Mouse (Mus musculus) kidney, embryonic 16.5 days (tissue): Measurements from ENCODE around the gene Usp7. TPM values are rescaled to one million over a fixed set of nuclear protein-coding genes. Genes with fewer than 3 reads are reported as not detected.

Experiments used
- ATAC-seq: fragments of 200-750 bp; cut with Nextera tagmentation; 2 replicates; pipeline ENCODE4 v1.8.0; 2017; ENCODE audit warnings: moderate TSS enrichment; ENCODE audit not compliant: low FRiP score, low TSS enrichment
- H3K27ac ChIP-seq: fragments of 300-500 bp; sonication (generic); 2 replicates; pipeline ENCODE4 v1.5.1; 2014; ENCODE audit warnings: low read length
- H3K27me3 ChIP-seq: fragments of 300-500 bp; sonication (generic); 2 replicates; pipeline ENCODE4 v1.6.1; 2014; ENCODE audit warnings: low read length, control low read depth, mixed read lengths; ENCODE audit not compliant: insufficient read depth
- H3K36me3 ChIP-seq: fragments of 300-500 bp; sonication (generic); 2 replicates; pipeline ENCODE4 v1.6.1; 2014; ENCODE audit warnings: low read length, control low read depth, mixed read lengths; ENCODE audit not compliant: insufficient read depth
- H3K4me1 ChIP-seq: fragments of 300-500 bp; sonication (generic); 2 replicates; pipeline ENCODE4 v1.6.1; 2014; ENCODE audit warnings: low read length, control low read depth, mixed read lengths; ENCODE audit not compliant: insufficient read depth
- H3K4me2 ChIP-seq: fragments of 300-500 bp; sonication (generic); replicated peaks from 2 replicates; pipeline ENCODE4 v1.6.1; 2014; ENCODE audit warnings: low read depth, low read length
- H3K4me3 ChIP-seq: fragments of 300-500 bp; sonication (generic); 2 replicates; pipeline ENCODE4 v1.5.1; 2014; ENCODE audit warnings: mild to moderate bottlenecking, low read length
- H3K9ac ChIP-seq: fragments of 300-500 bp; sonication (generic); replicated peaks from 2 replicates; pipeline ENCODE4 v1.6.1; 2014; ENCODE audit warnings: low read length
- H3K9me3 ChIP-seq: fragments of 300-500 bp; sonication (generic); 2 replicates; pipeline ENCODE4 v1.6.1; 2016; ENCODE audit warnings: low read length, control low read depth
- WGBS: fragments of 180-500 bp; shearing (Covaris S2); extraction: QIAGEN DNeasy Blood & Tissue Kit; methylation state at CpG from one replicate; pipeline ENCODE4 v1.1.7; 2014; 5-methylcytosine and 5-hydroxymethylcytosine counted together
- polyA plus RNA-seq: library from polyadenylated mRNA; unstranded; fragments of >200 nt; fragmentation: Nextera tagmentation; extraction: Ambion mirVana; gene quantifications from 2 replicates; pipeline ENCODE4 v1.2.1, GENCODE M21; 2015

Usp7 gene
- polyA plus RNA-seq, 1 experiment from 2014 or later, result 23.8 TPM

DNA sequence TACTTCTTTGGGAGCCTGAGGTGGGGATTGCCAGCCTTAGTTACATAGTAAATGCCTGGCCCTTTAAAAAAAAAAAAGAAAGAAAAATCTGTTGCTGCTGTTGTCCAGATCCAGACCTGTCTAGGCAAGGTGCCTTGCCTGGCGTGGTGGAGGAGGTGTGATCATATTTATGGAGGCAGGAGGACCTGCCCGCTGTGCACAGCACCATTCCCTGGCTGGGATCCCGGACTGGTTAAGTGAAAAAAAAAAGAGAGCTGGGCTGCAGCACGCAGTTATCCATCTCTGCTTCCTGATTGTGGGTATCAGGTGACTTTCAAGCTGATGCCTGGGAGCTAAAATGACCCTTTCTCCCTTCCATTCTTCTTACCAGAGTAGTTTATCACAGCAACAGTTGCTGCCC lies 107.0 kb downstream of the Usp7 start:
- no peak overlapping the region for H3K27ac ChIP-seq
- no peak overlapping the region for H3K4me2 ChIP-seq
- ATAC-seq, result no peak
- peaks cover 12% of the 10 kb centered on the region for H3K36me3 ChIP-seq
- H3K27me3 ChIP-seq, result no peaks in the 10 kb centered on the region
- no peak overlapping the region for H3K4me3 ChIP-seq
- 46% methylated on average over 4 of the region's 4 CpGs for WGBS
- no peaks in the 10 kb centered on the region for H3K4me1 ChIP-seq
- no peak overlapping the region for H3K9ac ChIP-seq
- H3K9me3 ChIP-seq, result no peaks in the 10 kb centered on the region

DNA sequence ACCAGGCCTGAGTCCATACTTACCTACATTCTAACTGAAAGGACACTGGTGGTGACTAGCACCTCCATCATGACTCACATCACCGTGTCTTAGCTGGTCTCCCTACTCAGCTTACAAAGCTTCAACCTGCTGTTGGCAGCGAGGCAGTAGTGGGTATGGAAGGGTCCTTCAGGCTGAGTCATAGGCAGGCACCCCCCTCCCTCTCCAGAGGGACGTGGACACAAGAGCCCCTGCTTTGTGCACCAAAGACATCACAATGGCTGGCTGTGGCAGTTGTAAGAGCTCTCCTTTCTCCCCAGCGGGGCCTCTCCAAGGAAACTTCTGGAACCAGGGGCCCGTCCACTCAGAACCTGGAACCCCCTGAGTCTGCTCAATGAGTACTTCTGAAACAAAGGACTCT lies 111.6 kb downstream of the Usp7 start, which contains the start of gene Gm5767:
Gene Gm5767 (plus strand): TSS at position 301 of the 400 bp plus-strand sequence.
- H3K27me3 ChIP-seq, result no peaks in the 10 kb centered on the region
- no peak within 1 kb of the TSS for H3K9ac ChIP-seq
- WGBS, result 87% methylated on average over 5 of the region's 5 CpGs
- no peak within 1 kb of the TSS for H3K4me3 ChIP-seq
- no peaks in the 10 kb centered on the region for H3K9me3 ChIP-seq
- no peaks in the 10 kb centered on the region for H3K36me3 ChIP-seq
- H3K4me1 ChIP-seq, result no peaks in the 10 kb centered on the region
- ATAC-seq, result no peak
- H3K4me2 ChIP-seq, result no peak within 1 kb of the TSS
- no peak within 1 kb of the TSS for H3K27ac ChIP-seq

DNA sequence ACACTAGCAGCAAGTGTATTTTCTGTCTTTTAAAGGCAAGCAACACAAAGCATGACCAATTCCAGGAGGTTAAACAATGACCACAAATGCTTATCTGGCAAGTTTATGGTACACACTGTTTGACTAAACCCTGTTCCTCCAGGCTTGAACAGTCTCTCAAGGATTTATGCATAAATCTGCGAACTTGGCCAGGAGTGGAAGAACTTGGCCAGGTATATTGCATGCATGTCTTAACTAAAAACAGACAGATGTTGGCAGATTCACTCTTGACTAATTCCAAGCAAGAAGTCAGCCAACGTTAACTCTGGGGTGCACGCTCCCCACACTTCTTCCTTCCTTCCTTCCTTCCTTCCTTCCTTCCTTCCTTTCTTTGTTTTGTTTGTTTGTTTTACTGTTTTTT lies 112.3 kb downstream of the Usp7 start:
- 78% methylated on average over 3 of the region's 3 CpGs for WGBS

DNA sequence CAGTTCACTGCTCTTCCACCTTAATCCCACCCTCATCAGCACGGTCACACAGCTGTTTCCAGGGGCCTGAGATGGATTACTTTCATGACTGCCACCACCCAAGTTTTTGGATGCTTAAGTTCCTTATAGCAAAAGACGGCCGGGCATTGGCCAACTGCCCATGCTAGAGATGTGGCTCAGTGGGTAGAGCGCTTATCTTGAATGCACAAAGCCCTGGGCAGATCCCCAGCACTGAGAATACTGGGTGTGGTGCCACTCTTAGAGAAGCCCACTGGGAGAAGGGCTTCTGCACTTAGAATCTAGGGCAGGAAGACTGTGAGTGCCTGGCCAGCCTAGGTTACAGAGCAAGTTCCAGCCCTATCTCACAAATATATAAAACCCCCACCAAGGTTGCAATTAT lies 113.4 kb downstream of the Usp7 start:
- ATAC-seq, result no peak
- WGBS, result 88% methylated on average over 4 of the region's 4 CpGs

More for the DNA sequence above, 112.3 kb downstream of the Usp7 start:
- no peaks in the 10 kb centered on the region for H3K4me1 ChIP-seq
- H3K27me3 ChIP-seq, result no peaks in the 10 kb centered on the region
- no peak for ATAC-seq
- H3K4me3 ChIP-seq, result no peak overlapping the region
- H3K9me3 ChIP-seq, result no peaks in the 10 kb centered on the region
- no peak overlapping the region for H3K4me2 ChIP-seq
- no peak overlapping the region for H3K27ac ChIP-seq
- no peak overlapping the region for H3K9ac ChIP-seq
- no peaks in the 10 kb centered on the region for H3K36me3 ChIP-seq

DNA sequence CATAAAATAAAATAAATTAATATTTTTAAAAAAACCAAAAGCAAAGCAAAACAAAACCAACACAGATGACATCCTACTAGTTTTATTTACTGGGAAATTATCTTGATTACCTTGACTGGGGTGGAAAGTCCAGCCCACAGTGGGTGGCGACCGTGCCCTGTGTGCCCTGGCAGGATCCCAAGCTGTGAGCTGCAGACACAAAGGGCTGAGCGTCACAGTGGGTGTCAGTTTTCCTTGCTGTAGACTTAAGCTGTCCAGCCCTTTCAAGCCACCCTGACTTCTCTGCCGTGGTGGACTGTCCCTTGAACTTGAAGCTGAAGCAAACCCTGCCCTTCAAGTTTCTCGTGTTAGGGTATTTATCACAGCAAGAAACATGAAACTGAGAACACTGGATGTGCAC lies 114.1 kb downstream of the Usp7 start:
- WGBS, result 50% methylated on average over 5 of the region's 5 CpGs
- H3K9me3 ChIP-seq, result no peaks in the 10 kb centered on the region
- H3K4me1 ChIP-seq, result no peaks in the 10 kb centered on the region
- H3K27me3 ChIP-seq, result no peaks in the 10 kb centered on the region
- no peak for ATAC-seq
- no peaks in the 10 kb centered on the region for H3K36me3 ChIP-seq
- H3K9ac ChIP-seq, result no peak overlapping the region
- no peak overlapping the region for H3K4me2 ChIP-seq
- no peak overlapping the region for H3K4me3 ChIP-seq
- H3K27ac ChIP-seq, result no peak overlapping the region

More for the DNA sequence above, 113.4 kb downstream of the Usp7 start:
- H3K4me1 ChIP-seq, result no peaks in the 10 kb centered on the region
- no peak overlapping the region for H3K9ac ChIP-seq
- no peaks in the 10 kb centered on the region for H3K36me3 ChIP-seq
- no peaks in the 10 kb centered on the region for H3K27me3 ChIP-seq
- H3K9me3 ChIP-seq, result no peaks in the 10 kb centered on the region
- H3K27ac ChIP-seq, result no peak overlapping the region
- no peak overlapping the region for H3K4me3 ChIP-seq
- H3K4me2 ChIP-seq, result no peak overlapping the region

DNA sequence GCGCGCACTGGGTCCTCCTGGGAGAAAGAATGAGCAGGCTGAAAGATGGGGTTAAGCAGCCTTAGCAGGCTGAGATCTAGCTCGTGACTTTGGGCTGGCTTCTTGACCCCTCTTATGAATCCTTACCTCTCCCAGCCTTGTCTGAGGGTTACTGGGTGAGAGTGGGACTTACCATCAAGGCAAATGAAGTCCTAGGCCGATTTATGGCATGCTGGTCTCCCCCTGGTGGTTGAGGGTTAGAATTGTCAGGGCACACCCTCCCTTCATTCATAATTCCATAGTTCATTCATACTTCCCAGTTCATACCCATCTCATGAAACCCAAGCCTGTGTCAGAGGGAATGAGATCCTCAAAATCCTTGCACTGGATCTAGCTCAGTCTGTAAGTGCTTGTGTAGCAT lies 115.3 kb downstream of the Usp7 start:
- no peak for ATAC-seq

DNA sequence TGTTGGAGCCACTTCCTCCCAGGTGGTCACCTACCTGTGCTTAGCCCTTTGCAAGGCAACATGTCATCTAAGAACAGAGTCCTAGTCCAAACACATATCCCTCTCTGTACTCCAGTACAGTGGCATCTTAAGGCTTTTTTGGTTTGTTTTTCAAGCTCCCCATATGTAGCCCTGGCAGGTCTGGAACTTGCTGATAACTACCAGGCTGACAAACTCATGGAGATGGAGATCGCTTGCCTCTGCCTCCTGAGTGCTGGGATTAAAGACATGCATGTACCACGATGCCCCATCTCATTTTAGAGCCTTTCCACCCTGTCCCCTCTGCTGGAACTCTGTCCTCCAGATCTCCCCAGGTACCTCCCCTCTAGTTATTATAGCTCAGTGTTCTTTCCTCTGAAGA lies 115.9 kb downstream of the Usp7 start:
- peaks cover 6% of the 10 kb centered on the region for H3K4me1 ChIP-seq
- 77% methylated on average over 2 of the region's 2 CpGs for WGBS
- H3K9me3 ChIP-seq, result no peaks in the 10 kb centered on the region
- ATAC-seq, result no peak
- no peaks in the 10 kb centered on the region for H3K27me3 ChIP-seq
- no peak overlapping the region for H3K27ac ChIP-seq
- no peak overlapping the region for H3K4me3 ChIP-seq
- H3K4me2 ChIP-seq, result no peak overlapping the region
- H3K9ac ChIP-seq, result no peak overlapping the region
- no peaks in the 10 kb centered on the region for H3K36me3 ChIP-seq

More for the DNA sequence above, 115.3 kb downstream of the Usp7 start:
- Histone ChIP-seq H3K36me3 (no peaks in the 10 kb centered on the region), H3K4me1 (peaks cover 6% of the 10 kb centered on the region), H3K9ac (no peak overlapping the region), H3K4me3 (no peak overlapping the region), H3K4me2 (no peak overlapping the region), H3K27me3 (no peaks in the 10 kb centered on the region), H3K27ac (no peak overlapping the region), H3K9me3 (no peaks in the 10 kb centered on the region)
- WGBS, result 54% methylated on average over 4 of the region's 4 CpGs

DNA sequence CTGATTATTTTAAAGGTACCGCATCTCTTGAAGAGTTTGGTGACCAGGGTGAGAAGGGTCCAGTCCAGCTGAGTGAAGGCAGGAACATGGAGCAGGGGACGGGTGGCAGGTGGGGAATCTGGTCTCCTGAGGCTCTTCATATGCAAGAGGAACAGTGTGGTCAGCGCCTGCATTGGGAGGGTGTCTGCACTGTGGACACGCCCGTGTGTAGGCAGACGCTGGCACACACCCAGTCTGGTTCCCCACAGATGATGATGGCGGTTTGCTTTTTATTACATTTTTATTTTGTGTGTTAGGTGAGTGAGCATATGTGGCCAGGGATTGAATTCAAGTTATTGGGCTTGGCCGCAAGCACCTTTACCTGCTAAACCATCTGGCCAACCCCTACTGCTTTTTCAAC lies 116.5 kb downstream of the Usp7 start:
- no peaks in the 10 kb centered on the region for H3K27me3 ChIP-seq

DNA sequence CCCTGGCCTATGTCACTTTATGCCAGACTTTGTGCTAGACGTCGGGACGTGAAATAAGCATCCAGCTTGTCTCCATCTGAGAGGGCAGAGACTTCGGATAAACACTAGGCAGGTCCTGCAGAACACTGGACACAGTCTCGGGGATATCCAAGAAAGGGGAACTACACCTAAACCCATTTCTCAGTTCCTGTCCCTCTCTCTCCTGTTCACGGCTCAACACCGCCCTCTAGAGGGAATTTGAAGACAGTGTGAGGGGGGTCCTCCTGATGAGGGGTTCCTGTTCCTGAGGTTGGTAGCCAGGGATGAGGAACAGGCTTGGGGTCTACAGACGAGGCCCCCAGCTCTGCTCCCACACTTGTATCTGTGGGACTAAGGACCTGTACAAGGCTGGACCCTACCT lies 117.9 kb downstream of the Usp7 start:
- no peak overlapping the region for H3K27ac ChIP-seq
- no peaks in the 10 kb centered on the region for H3K9me3 ChIP-seq
- no peaks in the 10 kb centered on the region for H3K27me3 ChIP-seq
- H3K4me1 ChIP-seq, result peaks cover 27% of the 10 kb centered on the region
- H3K36me3 ChIP-seq, result no peaks in the 10 kb centered on the region
- ATAC-seq, result no peak
- H3K9ac ChIP-seq, result no peak overlapping the region
- H3K4me3 ChIP-seq, result no peak overlapping the region
- no peak overlapping the region for H3K4me2 ChIP-seq
- 2% methylated on average over 8 of the region's 8 CpGs for WGBS

More for the DNA sequence above, 116.5 kb downstream of the Usp7 start:
- WGBS, result 83% methylated on average over 8 of the region's 8 CpGs
- H3K27ac ChIP-seq, result no peak overlapping the region
- H3K4me1 ChIP-seq, result peaks cover 13% of the 10 kb centered on the region
- H3K36me3 ChIP-seq, result no peaks in the 10 kb centered on the region
- H3K4me3 ChIP-seq, result no peak overlapping the region
- no peak overlapping the region for H3K4me2 ChIP-seq
- no peaks in the 10 kb centered on the region for H3K9me3 ChIP-seq
- ATAC-seq, result no peak
- H3K9ac ChIP-seq, result no peak overlapping the region

DNA sequence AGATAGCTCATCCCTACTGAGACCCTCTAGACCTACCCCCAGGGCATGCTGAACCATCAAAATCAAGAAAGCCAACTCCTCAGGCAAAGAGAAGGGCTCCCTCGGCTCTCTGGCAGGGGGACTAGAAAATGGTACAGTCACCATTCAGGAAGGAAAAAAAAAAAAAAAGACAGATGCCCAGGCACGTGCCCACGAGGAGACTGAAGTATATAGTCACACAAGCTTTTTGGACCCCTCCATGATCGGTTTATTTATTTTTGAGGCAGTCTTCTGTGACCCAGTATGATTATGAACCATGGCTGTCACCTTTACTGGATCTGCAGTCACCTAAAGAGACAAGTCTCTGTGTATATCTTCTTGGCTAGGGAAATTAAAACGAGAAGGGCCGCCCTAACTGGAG lies 118.8 kb downstream of the Usp7 start:
- 69% methylated on average over 6 of the region's 6 CpGs for whole genome bisulfite sequencing
- no peak for ATAC-seq
- no peaks in the 10 kb centered on the region for H3K36me3 ChIP-seq
- no peak overlapping the region for H3K4me2 ChIP-seq
- no peak overlapping the region for H3K27ac ChIP-seq
- no peaks in the 10 kb centered on the region for H3K27me3 ChIP-seq
- no peaks in the 10 kb centered on the region for H3K9me3 ChIP-seq
- H3K4me1 ChIP-seq, result peaks cover 27% of the 10 kb centered on the region
- H3K9ac ChIP-seq, result no peak overlapping the region
- H3K4me3 ChIP-seq, result no peak overlapping the region
